In genomic region chr10:22148441-22149072, GRCm38 (mm10) we compare ENCODE assay signal across 8 mouse cellular contexts. TPM values are rescaled to one million over a fixed set of nuclear protein-coding genes. Genes with fewer than 3 reads are reported as not detected.
DNase-seq lines count a peak whose midpoint lies in the region; ATAC-seq lines count a peak whose summit lies in the region.

No protein-coding gene starts in this region.

- peaks cover 26% of the 10 kb centered on the region for H3K27me3 ChIP-seq in heart, embryonic 11.5 days (ENCODE audit: control insufficient read depth, insufficient read depth, low read length)
- peaks cover 15% of the 10 kb centered on the region for H3K27me3 ChIP-seq in kidney, embryonic 14.5 days (ENCODE audit: control insufficient read depth, insufficient read depth, low read length)

- ATAC-seq in heart, embryonic 11.5 days (replicated peaks; ENCODE audit: insufficient number of reproducible peaks, low FRiP score, low TSS enrichment): peak; percentile 81
- ATAC-seq in kidney, embryonic 14.5 days (ENCODE audit: low FRiP score, low TSS enrichment): peak; percentile 89

- no peaks in the 10 kb centered on the region for H3K9me3 ChIP-seq in heart, embryonic 11.5 days (replicated peaks; ENCODE audit: control insufficient read depth, low read length)
- H3K9me3 ChIP-seq in kidney, embryonic 14.5 days (ENCODE audit: control insufficient read depth, low read length): no peaks in the 10 kb centered on the region

- peak overlapping the region; percentile 95 for H3K4me2 ChIP-seq in heart, embryonic 11.5 days
- peak overlapping the region; percentile 96 for H3K4me2 ChIP-seq in kidney, embryonic 14.5 days (replicated peaks; ENCODE audit: low read depth, low read length)

- WGBS in heart, embryonic 11.5 days (ENCODE audit: insufficient replicate concordance): under 1% methylated on average over 47 of the region's 50 CpGs
- 0% methylated on average over 41 of the region's 50 CpGs for WGBS in kidney, embryonic 14.5 days

- H3K4me3 ChIP-seq in heart, embryonic 11.5 days (ENCODE audit: low read depth, low read length): peak overlapping the region; percentile 71
- H3K4me3 ChIP-seq in kidney, embryonic 14.5 days (ENCODE audit: low read length): peak overlapping the region; percentile 70

- peak overlapping the region; percentile 36; the same call in 1 of the 2 replicates for H3K27ac ChIP-seq in heart, embryonic 11.5 days (ENCODE audit: low read depth, low read length)
- H3K27ac ChIP-seq in kidney, embryonic 14.5 days (ENCODE audit: low read depth, low read length): peak overlapping the region; percentile 59; the same call in 1 of the 2 replicates

- peak; percentile 41 to 42 for DNase-seq in right cerebral cortex, postnatal 10 days (ENCODE audit: low spot score in 2 of 2)
- DNase-seq in right cerebral cortex, adult 2 months (ENCODE audit: low spot score in 2 of 2): no peak
- DNase-seq in embryo, embryonic 10.5 days (ENCODE audit: low spot score): peak; percentile 84
- DNase-seq in lung, postnatal 10 days: peak; percentile 83
- DNase-seq in ovary, adult 18-20 months (ENCODE audit: low spot score): peak; percentile 68
- peak; percentile 37 for DNase-seq in urinary bladder, postnatal 10 days (ENCODE audit: low spot score)

- H3K36me3 ChIP-seq in heart, embryonic 11.5 days (ENCODE audit: control insufficient read depth, insufficient read depth, low read length): no peaks in the 10 kb centered on the region
- no peaks in the 10 kb centered on the region for H3K36me3 ChIP-seq in kidney, embryonic 14.5 days (ENCODE audit: control insufficient read depth, insufficient read depth, low read length)

- H3K9ac ChIP-seq in heart, embryonic 11.5 days (ENCODE audit: low read depth, low read length): peak overlapping the region; percentile 74
- H3K9ac ChIP-seq in kidney, embryonic 14.5 days (ENCODE audit: low read depth, low read length): peak overlapping the region; percentile 78

- peaks cover 6% of the 10 kb centered on the region for H3K4me1 ChIP-seq in heart, embryonic 11.5 days (ENCODE audit: control insufficient read depth, insufficient read depth, low read length)
- peaks cover 5% of the 10 kb centered on the region; the same call in 1 of the 2 replicates for H3K4me1 ChIP-seq in kidney, embryonic 14.5 days (ENCODE audit: control insufficient read depth, insufficient read depth, low read length)

RNA-seq across cellular contexts. Expression of gene E030030I06Rik, which starts 0.5 kb away (rescaled TPM):
- 14.5 and 19.8 TPM in 2 replicates for polyA plus RNA-seq in heart, embryonic 11.5 days (2014; fragmentation: Nextera tagmentation; extraction: Ambion mirVana)
- 35.5 and 42.1 TPM in 2 replicates for polyA plus RNA-seq in kidney, embryonic 14.5 days (2014; fragmentation: Nextera tagmentation; extraction: Ambion mirVana)

RNA-seq across cellular contexts. Expression of gene Raet1e, which starts 9.8 kb away (rescaled TPM):
- polyA plus RNA-seq in heart, embryonic 11.5 days (2014; fragmentation: Nextera tagmentation; extraction: Ambion mirVana): 6.1 and 7.9 TPM in 2 replicates
- polyA plus RNA-seq in kidney, embryonic 14.5 days (2014; fragmentation: Nextera tagmentation; extraction: Ambion mirVana): 12.2 and 14.6 TPM in 2 replicates

RNA-seq across cellular contexts. Expression of gene H60b, which starts 9.8 kb away (rescaled TPM):
- 0.39 and 0.49 TPM in 2 replicates for polyA plus RNA-seq in heart, embryonic 11.5 days (2014; fragmentation: Nextera tagmentation; extraction: Ambion mirVana)
- 1.2 and 1.5 TPM in 2 replicates for polyA plus RNA-seq in kidney, embryonic 14.5 days (2014; fragmentation: Nextera tagmentation; extraction: Ambion mirVana)

Comparison
In these comparisons a context has a peak if more than half of its experiments do, and no peak if none do; other contexts are left out.
1. DNase-seq: peak in right cerebral cortex, postnatal 10 days (2 of 2), embryo, embryonic 10.5 days (single experiment), lung, postnatal 10 days (single experiment), ovary, adult 18-20 months (single experiment) and urinary bladder, postnatal 10 days (single experiment); none in right cerebral cortex, adult 2 months (0 of 2).